Mouse (Mus musculus): Measurements from ENCODE around the gene Erp44.

DNA sequence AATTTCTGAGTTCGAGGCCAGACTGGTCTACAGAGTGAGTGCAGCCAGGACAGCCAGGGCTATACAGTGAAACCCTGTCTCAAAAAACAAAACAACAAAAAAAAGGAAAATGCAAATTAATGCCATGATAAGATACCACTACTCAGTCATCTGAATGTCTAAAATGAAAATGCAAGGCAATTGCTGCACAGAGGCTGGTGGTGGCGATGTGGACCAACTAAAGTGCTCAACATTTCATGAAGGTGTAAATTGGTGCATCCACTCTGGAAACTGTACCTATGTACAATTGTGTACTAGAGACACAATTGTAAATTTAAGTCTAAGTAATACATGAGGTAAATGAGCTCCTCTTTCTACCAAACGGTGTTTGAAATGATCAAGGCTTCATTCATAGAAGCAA, 36.7 kb upstream of the Erp44 start:
- TF ChIP-seq POLR2A (IDR thresholded peaks at IDR 0.05; ENCODE audit: borderline replicate concordance, extremely low read depth, insufficient read depth, insufficient read length, poor library complexity, severe bottlenecking) = no peak
- TF ChIP-seq CTCF (IDR thresholded peaks at IDR 0.05; ENCODE audit: borderline replicate concordance, extremely low read depth, insufficient read depth, insufficient read length) = no peak
